Mouse (Mus musculus): ENCODE data around the gene Ckap5. TPM values are rescaled to one million over a fixed set of nuclear protein-coding genes. Genes with fewer than 3 reads are reported as not detected.
"Not testable (repeated sequence)": the region's sequence is repeated elsewhere in the genome, so short reads cannot be mapped to it uniquely, and the experiment has no call there.

Gene Ckap5
- polyA plus RNA-seq, 1 experiment from 2014 or later = 101 TPM

DNA sequence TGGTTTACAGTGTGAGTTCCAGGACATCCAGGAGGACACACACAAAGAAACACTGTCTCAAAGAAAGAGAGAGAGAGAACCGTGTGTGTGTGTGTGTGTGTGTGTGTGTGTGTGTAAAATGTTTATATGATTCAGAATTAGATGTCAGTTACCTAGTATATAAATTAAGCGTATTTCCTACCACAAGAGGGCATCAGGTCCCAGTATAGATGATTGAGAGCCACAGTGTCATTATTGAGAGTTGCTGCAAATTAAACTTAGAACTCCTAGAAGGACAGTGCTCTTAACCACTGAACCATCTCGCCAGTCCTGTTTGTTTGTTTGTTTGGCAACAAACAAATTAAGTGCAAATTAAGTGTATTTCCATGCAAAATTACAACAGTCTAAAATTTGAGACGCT is 75.8 kb downstream of the Ckap5 start:
- Histone ChIP-seq H3K9ac (ENCODE audit: low read depth, low read length) (no peak overlapping the region), H3K9me3 (ENCODE audit: control insufficient read depth, low read length) (no peaks in the 10 kb centered on the region), H3K4me2 (ENCODE audit: low read length) (no peak overlapping the region), H3K4me3 (ENCODE audit: low read length) (no peak overlapping the region), H3K27me3 (replicated peaks; ENCODE audit: control insufficient read depth, insufficient read depth, low read length) (no peaks in the 10 kb centered on the region), H3K36me3 (ENCODE audit: control insufficient read depth, insufficient read depth, low read length) (peaks cover 46% of the 10 kb centered on the region), H3K27ac (ENCODE audit: low read depth, low read length) (no peak overlapping the region), H3K4me1 (ENCODE audit: control insufficient read depth, insufficient read depth, low read depth, low read length) (no peaks in the 10 kb centered on the region)
- WGBS = 95% methylated on average over 4 of the region's 4 CpGs
- ATAC-seq = no peak

DNA sequence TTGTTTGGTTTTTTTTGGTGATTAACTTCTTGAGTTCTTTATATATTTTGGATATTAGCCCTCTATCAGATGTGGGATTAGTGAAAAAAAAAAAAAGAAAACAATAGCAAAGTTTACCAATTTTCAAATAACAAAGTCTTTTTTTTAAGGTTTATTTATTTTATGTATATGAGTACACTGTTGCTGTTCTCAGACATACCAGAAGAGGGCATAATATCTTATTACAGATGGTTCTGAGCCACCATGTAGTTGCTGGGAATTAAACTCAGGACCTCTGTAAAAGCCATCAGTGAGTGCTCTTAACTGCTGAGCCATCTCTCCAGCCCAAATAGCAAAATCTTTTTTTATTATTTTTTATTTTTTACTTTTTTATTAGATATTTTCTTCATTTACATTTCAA is 82.8 kb downstream of the Ckap5 start:
- H3K4me2 ChIP-seq (ENCODE audit: low read length); H3K4me3 ChIP-seq (ENCODE audit: low read length); ATAC-seq; H3K9me3 ChIP-seq (ENCODE audit: control insufficient read depth, low read length); H3K4me1 ChIP-seq (ENCODE audit: control insufficient read depth, insufficient read depth, low read depth, low read length); H3K27me3 ChIP-seq (replicated peaks; ENCODE audit: control insufficient read depth, insufficient read depth, low read length); H3K27ac ChIP-seq (ENCODE audit: low read depth, low read length); H3K9ac ChIP-seq (ENCODE audit: low read depth, low read length): not testable (repeated sequence)
- H3K36me3 ChIP-seq (ENCODE audit: control insufficient read depth, insufficient read depth, low read length) = peaks cover 26% of the 10 kb centered on the region

DNA sequence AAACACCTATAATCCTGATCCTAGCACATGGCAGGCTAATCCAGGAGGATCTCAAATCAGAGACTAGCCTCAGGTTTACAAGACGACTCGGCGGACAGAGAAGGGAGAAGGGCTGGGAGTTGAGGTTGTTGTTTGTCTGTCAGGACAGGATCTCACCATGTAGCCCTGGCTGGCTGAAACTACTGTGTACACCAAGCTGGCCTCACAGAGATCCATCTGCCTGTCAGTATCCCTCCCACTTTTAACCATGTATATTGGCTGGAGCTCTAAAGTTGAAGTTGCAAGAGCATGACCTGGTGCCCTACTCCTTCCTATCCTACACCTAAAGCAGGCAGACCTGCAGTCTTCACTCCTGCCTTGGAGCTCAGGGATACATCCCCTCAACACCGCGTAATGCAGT is 95.8 kb downstream of the Ckap5 start:
- WGBS = 97% methylated on average over 5 of the region's 5 CpGs
- peaks cover 34% of the 10 kb centered on the region for H3K36me3 ChIP-seq (ENCODE audit: control insufficient read depth, insufficient read depth, low read length)
- H3K4me2 ChIP-seq (ENCODE audit: low read length) = no peak overlapping the region
- ATAC-seq = no peak
- no peak overlapping the region for H3K9ac ChIP-seq (ENCODE audit: low read depth, low read length)
- no peaks in the 10 kb centered on the region for H3K4me1 ChIP-seq (ENCODE audit: control insufficient read depth, insufficient read depth, low read depth, low read length)
- H3K4me3 ChIP-seq (ENCODE audit: low read length) = no peak overlapping the region
- no peak overlapping the region for H3K27ac ChIP-seq (ENCODE audit: low read depth, low read length)
- H3K27me3 ChIP-seq (replicated peaks; ENCODE audit: control insufficient read depth, insufficient read depth, low read length) = no peaks in the 10 kb centered on the region
- no peaks in the 10 kb centered on the region for H3K9me3 ChIP-seq (ENCODE audit: control insufficient read depth, low read length)

DNA sequence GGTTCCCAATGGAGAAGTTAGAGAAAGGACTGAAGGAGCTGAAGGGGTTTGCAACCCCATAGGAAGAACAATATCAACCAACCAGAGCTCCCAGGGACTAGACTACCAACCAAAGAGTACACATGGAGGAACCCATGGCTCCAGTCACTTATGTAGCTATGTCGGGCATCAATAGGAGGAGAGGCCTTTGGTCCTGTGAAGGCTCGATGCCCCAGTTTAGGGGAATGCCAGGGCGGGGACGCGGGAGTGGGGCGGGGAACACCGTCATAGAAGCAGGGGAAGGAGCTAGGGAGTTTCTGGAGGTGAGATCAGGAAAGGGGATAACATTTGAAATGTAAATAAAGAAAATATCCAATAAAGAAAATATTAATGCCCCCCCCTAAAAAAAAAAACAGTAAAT is 96.8 kb downstream of the Ckap5 start:
- not testable (repeated sequence) for ATAC-seq; H3K27ac ChIP-seq (ENCODE audit: low read depth, low read length); H3K9ac ChIP-seq (ENCODE audit: low read depth, low read length); H3K4me2 ChIP-seq (ENCODE audit: low read length); H3K9me3 ChIP-seq (ENCODE audit: control insufficient read depth, low read length); H3K4me3 ChIP-seq (ENCODE audit: low read length); H3K27me3 ChIP-seq (replicated peaks; ENCODE audit: control insufficient read depth, insufficient read depth, low read length); H3K4me1 ChIP-seq (ENCODE audit: control insufficient read depth, insufficient read depth, low read depth, low read length)
- H3K36me3 ChIP-seq (ENCODE audit: control insufficient read depth, insufficient read depth, low read length) = peaks cover 25% of the 10 kb centered on the region
- WGBS = 93% methylated on average over 7 of the region's 7 CpGs

DNA sequence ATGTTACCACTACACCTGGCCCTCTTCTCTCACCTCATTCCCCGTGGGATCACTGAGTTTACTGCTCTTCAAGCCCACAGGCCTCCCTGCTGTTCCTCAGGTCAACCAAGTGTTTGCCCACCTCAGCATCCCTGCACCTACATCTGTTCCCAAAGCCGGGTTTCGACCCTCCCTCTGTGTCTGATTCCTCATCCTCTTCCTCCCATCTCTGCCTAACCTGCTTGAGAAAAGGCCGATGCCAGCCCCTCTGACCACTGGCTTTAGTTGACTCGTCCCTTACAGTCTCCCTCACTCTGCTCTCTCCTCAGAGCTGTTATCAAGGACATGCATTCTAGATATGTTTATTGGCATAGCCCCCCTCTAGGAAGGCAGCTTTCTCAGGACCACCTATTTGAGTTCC is 100.9 kb downstream of the Ckap5 start:
- H3K9ac ChIP-seq (ENCODE audit: low read depth, low read length) = no peak overlapping the region
- H3K4me1 ChIP-seq (ENCODE audit: control insufficient read depth, insufficient read depth, low read depth, low read length) = no peaks in the 10 kb centered on the region
- H3K36me3 ChIP-seq (ENCODE audit: control insufficient read depth, insufficient read depth, low read length) = no peaks in the 10 kb centered on the region
- 81% methylated on average over 5 of the region's 5 CpGs for WGBS
- no peak for ATAC-seq
- no peak overlapping the region for H3K4me3 ChIP-seq (ENCODE audit: low read length)
- H3K27ac ChIP-seq (ENCODE audit: low read depth, low read length) = no peak overlapping the region
- H3K27me3 ChIP-seq (replicated peaks; ENCODE audit: control insufficient read depth, insufficient read depth, low read length) = no peaks in the 10 kb centered on the region
- no peaks in the 10 kb centered on the region for H3K9me3 ChIP-seq (ENCODE audit: control insufficient read depth, low read length)
- H3K4me2 ChIP-seq (ENCODE audit: low read length) = no peak overlapping the region

DNA sequence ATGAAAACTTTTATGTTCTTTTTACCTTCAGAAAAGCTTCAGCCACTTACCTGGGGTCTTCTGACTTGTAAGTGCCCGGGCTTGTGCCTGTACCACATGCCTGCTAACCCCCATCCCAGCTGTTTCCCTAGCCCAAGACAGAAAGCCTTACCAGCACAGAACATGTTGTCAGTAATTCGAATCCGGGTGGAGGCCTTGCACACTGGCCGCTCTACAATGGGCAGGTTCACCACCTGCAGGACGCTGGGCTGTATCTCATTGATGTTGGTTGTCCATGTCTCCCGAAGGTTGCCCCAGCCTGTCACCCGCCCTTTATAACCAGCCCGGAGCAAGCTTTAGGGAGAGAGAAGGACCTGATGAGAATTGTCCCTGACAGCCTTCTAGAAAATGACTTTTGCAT is 101.6 kb downstream of the Ckap5 start:
- Histone ChIP-seq H3K9me3 (ENCODE audit: control insufficient read depth, low read length) (no peaks in the 10 kb centered on the region), H3K27ac (ENCODE audit: low read depth, low read length) (no peak overlapping the region), H3K4me1 (ENCODE audit: control insufficient read depth, insufficient read depth, low read depth, low read length) (no peaks in the 10 kb centered on the region), H3K4me2 (ENCODE audit: low read length) (no peak overlapping the region), H3K36me3 (ENCODE audit: control insufficient read depth, insufficient read depth, low read length) (no peaks in the 10 kb centered on the region), H3K4me3 (ENCODE audit: low read length) (no peak overlapping the region), H3K27me3 (replicated peaks; ENCODE audit: control insufficient read depth, insufficient read depth, low read length) (no peaks in the 10 kb centered on the region), H3K9ac (ENCODE audit: low read depth, low read length) (no peak overlapping the region)
- 87% methylated on average over 8 of the region's 8 CpGs for WGBS
- ATAC-seq = no peak

DNA sequence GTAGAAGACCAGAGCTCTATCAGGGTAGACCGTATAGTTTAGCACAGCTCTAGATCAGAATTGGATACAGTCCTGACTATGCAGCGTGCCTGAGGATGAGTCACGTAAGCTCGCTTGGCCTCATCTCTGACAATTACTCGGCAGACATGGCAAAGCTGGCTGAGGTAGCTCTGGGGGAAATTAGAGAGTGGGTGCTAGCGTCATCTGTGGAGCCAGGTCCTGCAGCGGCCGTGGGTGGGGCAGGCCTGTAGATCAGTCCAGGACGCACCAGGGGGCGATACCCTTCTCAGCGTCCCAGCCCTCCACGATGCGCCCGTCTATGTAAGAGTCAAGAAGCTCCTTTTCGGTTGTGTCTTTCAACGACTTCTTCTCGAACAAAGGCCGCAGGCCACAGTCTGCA is 103.1 kb downstream of the Ckap5 start:
- no peaks in the 10 kb centered on the region for H3K27me3 ChIP-seq (replicated peaks; ENCODE audit: control insufficient read depth, insufficient read depth, low read length)
- no peak overlapping the region for H3K4me3 ChIP-seq (ENCODE audit: low read length)
- H3K9ac ChIP-seq (ENCODE audit: low read depth, low read length) = no peak overlapping the region
- WGBS = 90% methylated on average over 18 of the region's 18 CpGs
- no peaks in the 10 kb centered on the region for H3K36me3 ChIP-seq (ENCODE audit: control insufficient read depth, insufficient read depth, low read length)
- H3K27ac ChIP-seq (ENCODE audit: low read depth, low read length) = no peak overlapping the region
- no peaks in the 10 kb centered on the region for H3K4me1 ChIP-seq (ENCODE audit: control insufficient read depth, insufficient read depth, low read depth, low read length)
- H3K9me3 ChIP-seq (ENCODE audit: control insufficient read depth, low read length) = no peaks in the 10 kb centered on the region
- H3K4me2 ChIP-seq (ENCODE audit: low read length) = no peak overlapping the region
- ATAC-seq = no peak

DNA sequence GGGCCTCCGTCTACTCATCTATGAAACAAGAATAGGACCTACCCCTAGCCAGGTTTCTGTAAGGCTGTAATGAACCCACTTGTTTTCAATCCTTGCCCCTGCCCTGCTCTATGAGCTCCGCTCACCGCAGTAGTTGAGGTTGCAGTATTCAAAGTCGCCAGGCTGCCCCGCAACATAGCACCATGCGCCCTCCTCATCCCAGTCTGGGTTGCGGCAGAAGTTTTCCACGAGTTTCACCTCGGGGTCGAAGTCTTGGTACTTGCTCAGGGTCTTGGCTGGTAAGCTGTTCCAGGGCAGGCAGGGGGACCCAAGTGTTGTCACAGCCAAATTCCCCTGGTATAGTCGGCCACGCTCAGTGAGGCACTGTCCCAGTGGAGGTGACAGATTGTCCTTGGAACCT is 103.8 kb downstream of the Ckap5 start:
- Histone ChIP-seq H3K36me3 (ENCODE audit: control insufficient read depth, insufficient read depth, low read length) (no peaks in the 10 kb centered on the region), H3K4me3 (ENCODE audit: low read length) (no peak overlapping the region), H3K27ac (ENCODE audit: low read depth, low read length) (no peak overlapping the region), H3K9ac (ENCODE audit: low read depth, low read length) (no peak overlapping the region), H3K4me1 (ENCODE audit: control insufficient read depth, insufficient read depth, low read depth, low read length) (no peaks in the 10 kb centered on the region), H3K4me2 (ENCODE audit: low read length) (no peak overlapping the region), H3K9me3 (ENCODE audit: control insufficient read depth, low read length) (no peaks in the 10 kb centered on the region), H3K27me3 (replicated peaks; ENCODE audit: control insufficient read depth, insufficient read depth, low read length) (no peaks in the 10 kb centered on the region)
- no peak for ATAC-seq
- WGBS = 93% methylated on average over 12 of the region's 12 CpGs

DNA sequence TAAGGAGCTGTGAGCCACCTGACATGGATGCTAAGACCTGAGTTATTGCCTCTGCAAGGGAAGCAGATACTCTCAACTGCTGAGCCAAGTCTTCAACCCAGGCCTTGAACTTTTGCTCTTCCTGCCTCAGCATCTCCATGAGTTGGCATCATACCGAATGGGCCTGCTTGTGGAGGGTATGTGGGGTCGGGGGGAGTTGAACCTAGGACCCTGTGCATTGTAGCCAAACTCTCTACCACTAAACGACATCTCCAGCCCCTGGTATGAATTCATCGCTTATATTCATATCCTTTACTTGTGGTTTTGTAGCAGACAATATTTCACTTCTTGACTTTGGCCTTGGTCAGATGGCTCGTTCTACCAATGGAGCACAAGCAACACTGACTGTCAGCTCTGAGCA is 105.3 kb downstream of the Ckap5 start:
- H3K36me3 ChIP-seq (ENCODE audit: control insufficient read depth, insufficient read depth, low read length) = no peaks in the 10 kb centered on the region
- ATAC-seq = no peak
- no peak overlapping the region for H3K4me3 ChIP-seq (ENCODE audit: low read length)
- H3K9me3 ChIP-seq (ENCODE audit: control insufficient read depth, low read length) = no peaks in the 10 kb centered on the region
- no peaks in the 10 kb centered on the region for H3K27me3 ChIP-seq (replicated peaks; ENCODE audit: control insufficient read depth, insufficient read depth, low read length)
- no peak overlapping the region for H3K27ac ChIP-seq (ENCODE audit: low read depth, low read length)
- no peak overlapping the region for H3K9ac ChIP-seq (ENCODE audit: low read depth, low read length)
- WGBS = 86% methylated on average over 5 of the region's 5 CpGs
- H3K4me1 ChIP-seq (ENCODE audit: control insufficient read depth, insufficient read depth, low read depth, low read length) = no peaks in the 10 kb centered on the region
- H3K4me2 ChIP-seq (ENCODE audit: low read length) = no peak overlapping the region

DNA sequence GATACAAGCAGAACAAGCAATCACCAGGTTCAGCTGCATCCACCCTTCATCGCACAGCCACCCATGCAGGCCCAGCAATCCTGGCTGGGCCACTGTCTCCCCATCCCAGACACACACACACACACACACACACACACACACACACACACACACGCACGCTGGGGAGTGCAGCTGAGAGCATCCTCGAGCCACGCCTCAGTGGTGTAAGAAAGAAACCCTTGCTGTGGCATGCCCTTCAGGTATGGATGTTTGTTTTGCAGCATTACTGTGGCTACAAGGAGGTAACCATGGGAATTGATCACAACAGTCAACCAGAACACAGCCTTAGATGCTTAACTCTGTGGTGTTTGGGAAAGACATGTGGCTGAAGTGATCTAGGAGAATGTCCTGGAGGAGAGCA is 105.8 kb downstream of the Ckap5 start:
- Histone ChIP-seq H3K9me3 (ENCODE audit: control insufficient read depth, low read length) (no peaks in the 10 kb centered on the region), H3K36me3 (ENCODE audit: control insufficient read depth, insufficient read depth, low read length) (no peaks in the 10 kb centered on the region), H3K4me1 (ENCODE audit: control insufficient read depth, insufficient read depth, low read depth, low read length) (no peaks in the 10 kb centered on the region), H3K27me3 (replicated peaks; ENCODE audit: control insufficient read depth, insufficient read depth, low read length) (no peaks in the 10 kb centered on the region), H3K4me2 (ENCODE audit: low read length) (no peak overlapping the region), H3K27ac (ENCODE audit: low read depth, low read length) (no peak overlapping the region), H3K9ac (ENCODE audit: low read depth, low read length) (no peak overlapping the region), H3K4me3 (ENCODE audit: low read length) (no peak overlapping the region)
- ATAC-seq = no peak
- WGBS = 77% methylated on average over 5 of the region's 5 CpGs

All from hindbrain, embryonic 16.5 days (tissue).